In genomic region chr2:104985796-104986195, GRCm38 (mm10) we compare ENCODE assay signal across 23 mouse cellular contexts. TPM values are rescaled to one million over a fixed set of nuclear protein-coding genes. Genes with fewer than 3 reads are reported as not detected.
DNase-seq lines count a peak whose midpoint lies in the region; ATAC-seq and TF ChIP-seq lines count a peak whose summit lies in the region.
"Had no signal": no experiment of that assay in that cellular context is flagged by ENCODE, and none has a peak within 500 bp of the region (broad histone marks: within the 10 kb centered on the region; RNA-seq: fewer than 3 reads in every experiment).

No protein-coding gene starts in this region.

- no peak for TF ChIP-seq POLR2A in CH12.LX (IDR thresholded peaks at IDR 0.05; ENCODE audit: low read depth, low read length)
- no peak for TF ChIP-seq POLR2A in myocyte (IDR thresholded peaks at IDR 0.05; ENCODE audit: insufficient read length, low read depth)

- 59% methylated on average over 3 of the region's 3 CpGs for whole genome bisulfite sequencing in intestine, embryonic 15.5 days
- 53% methylated on average over 3 of the region's 3 CpGs for WGBS in intestine, embryonic 16.5 days

- no peaks in the 10 kb centered on the region for H3K79me2 ChIP-seq in CH12.LX (replicated peaks; ENCODE audit: control insufficient read depth, extremely low read depth, insufficient read depth, poor library complexity, severe bottlenecking)
- H3K79me2 ChIP-seq in myocyte (ENCODE audit: control insufficient read depth, insufficient read depth), result no peaks in the 10 kb centered on the region

- no peaks in the 10 kb centered on the region for H3K9me3 ChIP-seq in CH12.LX (replicated peaks; ENCODE audit: low read length)
- H3K9me3 ChIP-seq in intestine, embryonic 15.5 days, result no peaks in the 10 kb centered on the region
- no peaks in the 10 kb centered on the region for H3K9me3 ChIP-seq in intestine, embryonic 16.5 days (ENCODE audit: control insufficient read depth, low read length)
- H3K9me3 ChIP-seq: embryonic facial prominence, embryonic 12.5 days; embryonic facial prominence, embryonic 15.5 days; G1E had no signal

- in situ Hi-C loops in CH12.LX (cut with MboI; ENCODE audit: low pct_ligation_motif_present, low pct_unique_long_range_greater_than_20kb, low sequenced_read_pairs), result no loop called here

- H3K27me3 ChIP-seq in CH12.LX (replicated peaks) (no peaks in the 10 kb centered on the region), myocyte (ENCODE audit: control insufficient read depth, insufficient read depth, insufficient read length) (no peaks in the 10 kb centered on the region)
- no peaks in the 10 kb centered on the region for H3K27me3 ChIP-seq in intestine, embryonic 15.5 days (replicated peaks)
- no peaks in the 10 kb centered on the region for H3K27me3 ChIP-seq in intestine, embryonic 16.5 days (replicated peaks; ENCODE audit: control insufficient read depth, insufficient read depth, low read length)
- H3K27me3 ChIP-seq: embryonic facial prominence, embryonic 12.5 days; embryonic facial prominence, embryonic 15.5 days had no signal

- TF ChIP-seq CTCF in CH12.LX (conservative IDR thresholded peaks at IDR 0.05 in 1 of 2, IDR thresholded peaks at IDR 0.05 in 1 of 2; ENCODE audit: low read depth in 2 of 2, low read length in 2 of 2), result no peak

- H3K4me2 ChIP-seq in CH12.LX (ENCODE audit: insufficient read depth, low read depth, poor library complexity, severe bottlenecking), result peak overlapping the region; percentile 61
- H3K4me2 ChIP-seq in myocyte (ENCODE audit: low read depth), result no peak overlapping the region
- H3K4me2 ChIP-seq in intestine, embryonic 15.5 days (replicated peaks), result no peak overlapping the region
- H3K4me2 ChIP-seq in intestine, embryonic 16.5 days (ENCODE audit: low read depth, low read length), result no peak overlapping the region
- H3K4me2 ChIP-seq: embryonic facial prominence, embryonic 12.5 days; embryonic facial prominence, embryonic 15.5 days; heart, embryonic 11.5 days; hindbrain, embryonic 14.5 days had no signal

- H3K9ac ChIP-seq in CH12.LX (ENCODE audit: insufficient read depth, low read depth), result no peak overlapping the region
- H3K9ac ChIP-seq in intestine, embryonic 15.5 days, result no peak overlapping the region
- no peak overlapping the region for H3K9ac ChIP-seq in intestine, embryonic 16.5 days (ENCODE audit: low read depth, low read length)
- H3K9ac ChIP-seq: embryonic facial prominence, embryonic 12.5 days; embryonic facial prominence, embryonic 15.5 days; forebrain, postnatal 0 days; hindbrain, embryonic 14.5 days had no signal

- TF ChIP-seq RAD21 in CH12.LX (IDR thresholded peaks at IDR 0.05; ENCODE audit: low read depth, low read length), result no peak

- DNase-seq in 416B (ENCODE audit: low read depth) (peak; percentile 5), CH12.LX (ENCODE audit: extremely low read depth) (peak; percentile 60)
- no peak for DNase-seq in ovary, postnatal 36 days (ENCODE audit: low spot score)
- DNase-seq: adrenal gland, postnatal 10 days; adrenal gland, postnatal 36 days; cerebellum, adult 18-20 months; cerebellum, adult 9-10 months; cerebellum, postnatal 14 days; forebrain, postnatal 0 days; gastrocnemius, postnatal 25 days; heart, postnatal 36 days had no signal

- H3ac ChIP-seq in myocyte (ENCODE audit: control insufficient read depth, insufficient read length), result no peak overlapping the region

- peak; percentile 65 to 75; a peak in 3 of 4 replicates for ATAC-seq in hematopoietic stem cell, adult 5-6 weeks (replicated peaks in 1 of 2; ENCODE audit: insufficient read depth in 1 of 2, low FRiP score in 2 of 2, low TSS enrichment in 1 of 2, low read depth in 1 of 2, poor library complexity in 2 of 2, severe bottlenecking in 2 of 2)
- no peak for ATAC-seq in intestine, embryonic 15.5 days
- no peak for ATAC-seq in intestine, embryonic 16.5 days
- ATAC-seq: forebrain, embryonic 14.5 days; forebrain, postnatal 0 days; hindbrain, postnatal 0 days; Patski had no signal

- TF ChIP-seq EP300 in CH12.LX (IDR thresholded peaks at IDR 0.05; ENCODE audit: low read length), result no peak

- H3K27ac ChIP-seq in CH12.LX (ENCODE audit: insufficient read depth, low read depth), result no peak overlapping the region
- H3K27ac ChIP-seq in intestine, embryonic 15.5 days, result no peak overlapping the region
- H3K27ac ChIP-seq in intestine, embryonic 16.5 days (ENCODE audit: low read length), result no peak overlapping the region
- H3K27ac ChIP-seq: embryonic facial prominence, embryonic 12.5 days; embryonic facial prominence, embryonic 15.5 days; hindbrain, embryonic 14.5 days; hindbrain, postnatal 0 days had no signal

- H3K36me3 ChIP-seq in CH12.LX (replicated peaks in 1 of 2; ENCODE audit: control insufficient read depth in 1 of 2, insufficient read depth in 1 of 2, low read length in 1 of 2), result no peaks in the 10 kb centered on the region
- H3K36me3 ChIP-seq in myocyte (ENCODE audit: control insufficient read depth, insufficient read depth), result no peaks in the 10 kb centered on the region
- H3K36me3 ChIP-seq in intestine, embryonic 15.5 days, result no peaks in the 10 kb centered on the region
- no peaks in the 10 kb centered on the region for H3K36me3 ChIP-seq in intestine, embryonic 16.5 days (ENCODE audit: control insufficient read depth, insufficient read depth, low read length)
- H3K36me3 ChIP-seq: embryonic facial prominence, embryonic 12.5 days; embryonic facial prominence, embryonic 15.5 days; G1E had no signal

- H3K4me3 ChIP-seq in CH12.LX (replicated peaks in 1 of 3; ENCODE audit: low read depth in 2 of 3, low read length in 2 of 3, poor library complexity in 1 of 3), result no peak overlapping the region
- no peak overlapping the region for H3K4me3 ChIP-seq in myocyte
- H3K4me3 ChIP-seq in intestine, embryonic 15.5 days (replicated peaks), result no peak overlapping the region
- H3K4me3 ChIP-seq in intestine, embryonic 16.5 days (ENCODE audit: low read length), result no peak overlapping the region
- H3K4me3 ChIP-seq: embryonic facial prominence, embryonic 12.5 days; embryonic facial prominence, embryonic 15.5 days had no signal

- dilution Hi-C loops in CH12.LX (cut with MboI; ENCODE audit: extremely low pct_ligation_motif_present, extremely low pct_unique_long_range_greater_than_20kb, low sequenced_read_pairs), result no loop called here

- H3K4me1 ChIP-seq in CH12.LX (ENCODE audit: control insufficient read depth in 1 of 2, insufficient read depth in 2 of 2), result peaks cover 8 to 33% of the 10 kb centered on the region in 2 experiments; a peak in 3 of 4 replicates
- no peaks in the 10 kb centered on the region for H3K4me1 ChIP-seq in intestine, embryonic 15.5 days (replicated peaks)
- H3K4me1 ChIP-seq in intestine, embryonic 16.5 days (ENCODE audit: control insufficient read depth, insufficient read depth, low read length), result no peaks in the 10 kb centered on the region
- H3K4me1 ChIP-seq: embryonic facial prominence, embryonic 12.5 days; embryonic facial prominence, embryonic 15.5 days had no signal

TF ChIP-seq in CH12.LX, 34 proteins besides CTCF, POLR2A, EP300 and RAD21:
- TF ChIP-seq CHD1 (IDR thresholded peaks at IDR 0.05; ENCODE audit: low read depth, low read length) (no peak), ETS1 (conservative IDR thresholded peaks at IDR 0.05; ENCODE audit: low read depth, low read length) (peak; percentile 46), NELFE (IDR thresholded peaks at IDR 0.05; ENCODE audit: low read depth, low read length) (no peak)
TF ChIP-seq in CH12.LX: peak in this region for 1.

TF ChIP-seq in myocyte, 11 proteins besides CTCF, POLR2A, EP300 and RAD21:
- TF ChIP-seq POLR2AphosphoS2 (IDR thresholded peaks at IDR 0.05; ENCODE audit: insufficient read length, low read depth) (peak; percentile 22), SRF (IDR thresholded peaks at IDR 0.05; ENCODE audit: control insufficient read depth, insufficient read length, low read depth) (no peak), REST (IDR thresholded peaks at IDR 0.05; ENCODE audit: insufficient read depth, insufficient read length) (no peak)

RNA-seq across cellular contexts. Expression of gene Eif3m, which starts 31.1 kb away (rescaled TPM):
- 273 and 298 TPM in 2 replicates for total RNA-seq in CH12.LX (2012; rRNA removed)
- 558 and 637 TPM in 2 replicates for total RNA-seq in CH12.LX (2014; rRNA removed)
- polyA plus RNA-seq in CH12.LX (2012; ENCODE audit: insufficient read length, low read depth), result 233 and 268 TPM in 2 replicates
- total RNA-seq in hematopoietic stem cell, adult 5-6 weeks (2017), result 275 and 300 TPM in 2 replicates
- polyA plus RNA-seq in myocyte (2012; fragmentation: generic; extraction: Trizol), result 114 TPM
- polyA plus RNA-seq in intestine, embryonic 15.5 days (2015; fragmentation: Nextera tagmentation; extraction: Ambion mirVana), result 253 and 266 TPM in 2 replicates
- polyA plus RNA-seq in intestine, embryonic 16.5 days (2015; fragmentation: Nextera tagmentation; extraction: Ambion mirVana), result 199 and 227 TPM in 2 replicates

Comparison
In these comparisons a context has a peak if more than half of its experiments do, and no peak if none do; other contexts are left out.
1. ATAC-seq: peak in hematopoietic stem cell, adult 5-6 weeks (2 of 2); none in intestine, embryonic 15.5 days (single experiment) and intestine, embryonic 16.5 days (single experiment).